Comparison of ENCODE assay signal across 9 mouse cellular contexts in genomic region chr3:115641411-115641810, GRCm38 (mm10).
DNase-seq lines count a peak whose midpoint lies in the region; ATAC-seq and TF ChIP-seq lines count a peak whose summit lies in the region.
"Had no signal": no experiment of that assay in that cellular context is flagged by ENCODE, and none has a peak within 500 bp of the region (broad histone marks: within the 10 kb centered on the region; RNA-seq: fewer than 3 reads in every experiment).

No protein-coding gene starts in this region.

- intact Hi-C loops in heart, postnatal 36 days (cut with DNase I), result loop anchor here (5.0 kb wide), 1 partner anchor 109 kb away; no protein-coding TSS in a partner anchor

- H3K9ac ChIP-seq in forebrain, embryonic 16.5 days (replicated peaks; ENCODE audit: low read depth, low read length), result no peak overlapping the region
- H3K9ac ChIP-seq in liver, adult 2 months (ENCODE audit: low read depth, low read length), result no peak overlapping the region
- H3K9ac ChIP-seq in neural tube, embryonic 12.5 days, result no peak overlapping the region

- no peaks in the 10 kb centered on the region for H3K36me3 ChIP-seq in forebrain, embryonic 10.5 days (replicated peaks)
- no peaks in the 10 kb centered on the region for H3K36me3 ChIP-seq in forebrain, embryonic 16.5 days (ENCODE audit: control insufficient read depth, insufficient read depth)
- H3K36me3 ChIP-seq in liver, adult 2 months (ENCODE audit: control insufficient read depth, insufficient read depth, low read length), result no peaks in the 10 kb centered on the region
- no peaks in the 10 kb centered on the region for H3K36me3 ChIP-seq in neural tube, embryonic 12.5 days

- no peak for TF ChIP-seq POLR2A in liver, adult 2 months (IDR thresholded peaks at IDR 0.05; ENCODE audit: extremely low read depth, insufficient read depth, low read length)

- H3K4me2 ChIP-seq in forebrain, embryonic 16.5 days (ENCODE audit: low read length), result no peak overlapping the region
- H3K4me2 ChIP-seq in neural tube, embryonic 12.5 days (replicated peaks), result no peak overlapping the region

- no peak for TF ChIP-seq CTCF in liver, adult 2 months (IDR thresholded peaks at IDR 0.05; ENCODE audit: low read depth, low read length)

- H3K27me3 ChIP-seq in forebrain, embryonic 10.5 days (ENCODE audit: poor library complexity, severe bottlenecking), result no peaks in the 10 kb centered on the region
- H3K27me3 ChIP-seq in forebrain, embryonic 16.5 days (replicated peaks; ENCODE audit: control insufficient read depth, insufficient read depth, low read length), result no peaks in the 10 kb centered on the region
- H3K27me3 ChIP-seq in liver, adult 2 months (ENCODE audit: control insufficient read depth, insufficient read depth, low read length), result no peaks in the 10 kb centered on the region
- H3K27me3 ChIP-seq in neural tube, embryonic 12.5 days (replicated peaks), result no peaks in the 10 kb centered on the region
- H3K27me3 ChIP-seq: CH12.LX had no signal

- no peaks in the 10 kb centered on the region for H3K79me2 ChIP-seq in liver, adult 2 months (ENCODE audit: control insufficient read depth, insufficient read depth, low read length)

- 57% methylated on average over 6 of the region's 6 CpGs for WGBS in forebrain, embryonic 10.5 days
- WGBS in forebrain, embryonic 16.5 days, result 54% methylated on average over 6 of the region's 6 CpGs
- WGBS in liver, adult 2 months, result 3% methylated on average over 6 of the region's 6 CpGs
- whole genome bisulfite sequencing in neural tube, embryonic 12.5 days, result 51% methylated on average over 6 of the region's 6 CpGs

- H3K4me3 ChIP-seq in forebrain, embryonic 10.5 days, result no peak overlapping the region
- H3K4me3 ChIP-seq in forebrain, embryonic 16.5 days (replicated peaks; ENCODE audit: low read length), result no peak overlapping the region
- H3K4me3 ChIP-seq in liver, adult 2 months (ENCODE audit: insufficient read depth, low read depth, low read length), result no peak overlapping the region
- H3K4me3 ChIP-seq in neural tube, embryonic 12.5 days, result no peak overlapping the region

- H3K27ac ChIP-seq in forebrain, embryonic 10.5 days, result peak overlapping the region; percentile 54; the same call in 1 of the 2 replicates
- H3K27ac ChIP-seq in forebrain, embryonic 16.5 days (ENCODE audit: low read length), result no peak overlapping the region
- 0 out of 2 replicates have a peak overlapping the region, but pooled peaks have one; percentile 45 for H3K27ac ChIP-seq in liver, adult 2 months (replicated peaks; ENCODE audit: insufficient read depth, low read depth, low read length)
- H3K27ac ChIP-seq in neural tube, embryonic 12.5 days, result no peak overlapping the region

- H3K4me1 ChIP-seq in forebrain, embryonic 10.5 days, result peaks cover 14% of the 10 kb centered on the region
- no peaks in the 10 kb centered on the region; the same call in 1 of the 2 replicates for H3K4me1 ChIP-seq in forebrain, embryonic 16.5 days (replicated peaks; ENCODE audit: control insufficient read depth, insufficient read depth, low read length)
- peaks cover 11% of the 10 kb centered on the region for H3K4me1 ChIP-seq in liver, adult 2 months (ENCODE audit: control insufficient read depth, insufficient read depth, low read length)
- H3K4me1 ChIP-seq in neural tube, embryonic 12.5 days, result peaks cover 4% of the 10 kb centered on the region

- H3K9me3 ChIP-seq in forebrain, embryonic 10.5 days, result no peaks in the 10 kb centered on the region
- H3K9me3 ChIP-seq in forebrain, embryonic 16.5 days (ENCODE audit: control insufficient read depth, low read length), result no peaks in the 10 kb centered on the region
- no peaks in the 10 kb centered on the region for H3K9me3 ChIP-seq in neural tube, embryonic 12.5 days

- no peak for ATAC-seq in forebrain, embryonic 16.5 days
- ATAC-seq in neural tube, embryonic 12.5 days (ENCODE audit: low FRiP score, low read depth), result 0 out of 2 replicates have a peak, but pooled peaks have one; percentile 22

- no peak for DNase-seq in forebrain, embryonic 10.5 days (ENCODE audit: extremely low spot score, low spot score)
- peak; percentile 65 for DNase-seq in c-Kit-positive CD71-negative TER-119-negative erythroid progenitor cells, embryonic 14.5 days (ENCODE audit: low read depth)
- DNase-seq in heart, postnatal 36 days, result peak; percentile 64 to 68
- DNase-seq in liver, adult 2 months (ENCODE audit: extremely low read depth, low read depth, low spot score), result peak; percentile 98
- DNase-seq in cerebellum, adult 11-12 months, result no peak
- DNase-seq in cerebellum, adult 18-20 months, result no peak

Comparison
In these comparisons a context has a peak if more than half of its experiments do, and no peak if none do; other contexts are left out.
1. H3K27ac ChIP-seq: peak in forebrain, embryonic 10.5 days (single experiment) and liver, adult 2 months (single experiment); none in forebrain, embryonic 16.5 days (single experiment) and neural tube, embryonic 12.5 days (single experiment).
2. DNase-seq: peak in c-Kit-positive CD71-negative TER-119-negative erythroid progenitor cells, embryonic 14.5 days (single experiment), heart, postnatal 36 days (2 of 2) and liver, adult 2 months (single experiment); none in forebrain, embryonic 10.5 days (single experiment), cerebellum, adult 11-12 months (single experiment) and cerebellum, adult 18-20 months (0 of 2).